Mouse (Mus musculus) thymus, adult 18-20 months (tissue): ENCODE measurements around the gene Rnase13.

Experiments used
- DNase-seq, 2 experiments: peaks; one replicate each; pipeline ENCODE4 v3.0.0; 2022; ENCODE audit warnings: mixed read lengths in 2 of 2

The Rnase13 gene

GRCm38 (mm10) chr14:51913062-51913959 is 9.3 kb downstream of the Rnase13 start:
- DNase-seq, result peak; percentile 94 to 95

DNA sequence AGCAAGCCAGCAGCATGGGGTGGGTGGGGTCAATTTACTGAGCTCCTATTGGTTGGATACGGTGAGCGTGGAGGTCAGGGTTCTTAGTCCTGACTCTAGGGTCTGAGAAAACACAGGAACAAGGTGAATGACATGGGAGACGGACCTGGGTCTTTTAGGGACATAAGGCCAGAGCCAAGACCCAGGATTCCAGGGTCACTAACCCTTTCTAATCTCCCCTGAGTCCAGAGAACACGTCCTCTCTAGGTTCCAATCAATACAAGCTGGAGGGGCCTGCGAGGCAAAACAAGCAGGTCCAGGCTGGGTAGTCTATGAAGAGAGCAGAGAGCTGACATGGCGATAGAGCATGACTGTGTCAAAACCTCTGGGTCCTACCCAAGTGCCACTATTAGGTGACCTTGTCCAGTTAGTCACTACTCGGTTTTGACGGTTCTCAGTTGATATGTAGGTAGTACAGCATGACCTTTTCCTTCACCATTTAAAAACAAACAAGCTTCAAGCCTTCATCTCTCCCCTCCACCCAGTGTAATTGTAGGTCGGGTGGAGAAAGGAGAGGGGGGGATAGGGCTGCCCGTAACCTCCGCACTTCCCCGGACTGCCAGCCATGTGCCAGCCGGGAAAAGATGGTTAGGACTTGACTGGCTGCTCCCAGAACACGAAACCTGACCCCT is 10.0 kb downstream of the Rnase13 start:
- no peak for DNase-seq

GRCm38 (mm10) chr14:51911301-51911700 is 11.3 kb downstream of the Rnase13 start:
- DNase-seq, result no peak

GRCm38 (mm10) chr14:51906102-51906501 is 16.5 kb downstream of the Rnase13 start:
- DNase-seq, result no peak

GRCm38 (mm10) chr14:51904706-51905105 is 17.9 kb downstream of the Rnase13 start:
- DNase-seq, result no peak

DNA sequence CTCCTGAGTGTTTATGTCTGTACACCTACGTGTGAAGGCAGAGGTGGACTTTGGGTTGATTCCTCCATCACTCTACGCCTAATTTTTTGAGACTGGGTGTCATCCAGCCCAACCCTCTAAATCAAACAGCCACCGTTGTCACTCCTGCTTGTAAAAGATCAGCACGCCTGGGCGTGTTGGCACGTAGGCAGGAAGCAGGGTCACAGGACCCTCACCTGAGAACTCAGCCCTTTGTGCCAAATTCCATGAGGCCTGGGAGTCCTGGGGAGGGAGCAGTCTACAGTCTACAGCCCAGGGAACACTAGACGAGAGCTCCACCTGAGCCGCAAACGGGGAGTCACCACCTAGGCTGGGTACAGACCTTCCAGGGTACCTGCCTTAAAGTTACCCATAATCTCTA is 18.8 kb downstream of the Rnase13 start:
- no peak for DNase-seq

DNA sequence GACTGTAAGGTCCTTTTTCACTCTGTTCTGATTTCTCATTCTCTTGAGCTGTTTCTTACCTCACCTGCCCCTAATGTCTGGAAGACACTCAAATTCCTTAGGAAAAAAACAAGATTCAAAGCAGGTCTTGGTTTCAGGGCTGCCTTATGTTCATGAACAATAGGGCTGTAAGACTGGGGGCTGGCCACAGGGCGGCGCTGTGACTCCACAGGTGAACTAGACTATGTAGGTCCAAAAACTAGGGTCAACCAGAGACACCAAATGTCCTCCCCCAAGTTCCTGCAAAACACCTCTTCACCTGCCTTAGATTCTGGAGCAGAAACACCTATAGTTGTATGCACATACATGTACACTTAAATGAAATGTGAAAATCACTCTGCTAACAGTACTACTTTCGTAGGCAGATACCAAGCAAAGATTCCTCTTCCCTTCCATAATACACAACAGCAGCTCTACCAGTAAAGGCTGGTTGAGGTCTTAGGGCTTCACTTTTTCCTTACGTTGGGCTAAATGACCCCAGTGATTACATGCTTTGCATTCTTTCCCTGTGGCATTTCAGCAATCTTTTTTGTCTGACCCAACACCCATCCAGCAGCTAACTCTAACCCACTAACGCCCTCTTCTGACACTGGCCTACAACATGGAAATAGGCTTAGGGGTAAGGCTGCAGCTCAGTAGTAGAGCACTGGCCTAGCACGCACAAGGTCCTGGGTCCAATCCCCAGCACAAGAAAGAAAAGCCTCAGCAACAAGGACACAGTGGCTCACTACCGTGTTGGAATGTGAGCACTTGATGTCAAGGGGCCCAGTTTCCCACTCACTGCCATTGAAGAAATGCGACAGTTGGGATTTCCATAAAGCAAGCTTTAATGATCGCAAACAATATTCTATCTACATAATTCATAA is 19.5 kb downstream of the Rnase13 start:
- peak; percentile 37 to 56 for DNase-seq

DNA sequence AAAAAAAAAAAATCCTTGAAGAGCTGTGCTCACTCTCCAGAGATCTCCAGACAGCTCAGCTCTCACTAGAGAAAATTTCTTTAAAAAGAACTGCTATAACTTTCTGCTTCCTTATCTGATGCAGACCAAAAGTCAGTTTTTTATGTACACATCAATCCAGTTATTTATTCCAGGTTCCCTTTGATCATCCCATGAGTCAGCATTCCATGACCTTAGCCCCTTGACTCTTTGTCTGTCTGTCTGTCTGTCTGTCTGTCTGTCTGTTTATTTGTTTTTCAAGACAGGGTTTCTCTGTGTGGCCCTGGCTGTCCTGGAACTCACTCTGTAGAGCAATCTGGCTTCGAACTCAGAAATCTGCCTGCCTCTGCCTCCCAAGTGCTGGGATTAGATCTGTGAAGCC is 23.2 kb downstream of the Rnase13 start:
- no peak for DNase-seq

DNA sequence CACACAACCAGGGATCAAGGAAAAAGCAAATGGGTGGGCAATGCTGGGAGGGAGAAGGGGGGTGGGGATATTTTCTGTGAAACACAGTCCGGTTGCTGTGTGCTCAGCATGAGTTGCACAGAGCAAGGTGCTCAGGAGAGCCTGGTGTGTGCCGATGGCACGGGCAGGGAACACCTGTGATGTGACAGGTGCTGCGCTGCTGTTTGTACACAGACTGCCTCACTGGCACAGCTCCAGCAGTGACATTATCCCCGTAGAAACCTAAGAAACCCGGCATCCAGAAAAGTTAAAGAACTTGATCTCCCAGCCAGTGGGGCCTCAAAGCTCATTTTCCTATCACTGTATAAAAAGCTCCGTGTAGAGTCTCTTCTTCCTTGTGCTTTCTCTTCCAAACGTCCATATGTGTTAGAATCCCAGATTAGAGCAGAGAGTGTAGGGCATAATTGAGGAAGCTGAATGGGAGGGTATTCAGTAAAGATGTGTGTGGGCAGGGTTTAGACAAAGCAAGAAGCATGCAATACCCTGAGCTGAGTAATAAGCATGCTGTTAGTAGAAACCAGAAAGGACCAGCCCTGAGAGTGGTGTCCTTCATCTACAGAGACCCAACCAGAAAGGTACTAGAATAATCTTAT is 25.9 kb downstream of the Rnase13 start:
- no peak for DNase-seq

DNA sequence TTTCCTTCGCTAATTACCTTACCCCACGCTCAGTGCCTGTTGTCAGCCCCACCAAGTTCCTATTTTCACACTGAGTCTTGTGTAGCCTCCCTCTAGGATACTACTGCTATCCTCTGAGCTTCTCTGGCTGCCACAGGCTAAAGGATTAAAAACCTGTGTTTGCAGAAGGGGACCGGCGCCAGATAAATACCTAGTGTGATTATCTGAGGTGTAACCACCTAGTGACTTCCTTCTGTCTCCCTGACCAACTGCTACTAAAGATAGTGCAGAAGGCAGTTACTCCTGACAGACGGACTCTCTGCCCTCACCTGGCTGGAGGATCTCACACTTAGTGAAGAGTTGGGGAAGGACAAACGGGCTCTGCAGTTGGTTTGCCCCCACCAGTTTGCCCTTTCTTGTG is 26.6 kb downstream of the Rnase13 start:
- no peak for DNase-seq

- no peak for DNase-seq
Observed at GRCm38 (mm10) chr14:51895071-51895470, 27.5 kb downstream of the Rnase13 start.

DNA sequence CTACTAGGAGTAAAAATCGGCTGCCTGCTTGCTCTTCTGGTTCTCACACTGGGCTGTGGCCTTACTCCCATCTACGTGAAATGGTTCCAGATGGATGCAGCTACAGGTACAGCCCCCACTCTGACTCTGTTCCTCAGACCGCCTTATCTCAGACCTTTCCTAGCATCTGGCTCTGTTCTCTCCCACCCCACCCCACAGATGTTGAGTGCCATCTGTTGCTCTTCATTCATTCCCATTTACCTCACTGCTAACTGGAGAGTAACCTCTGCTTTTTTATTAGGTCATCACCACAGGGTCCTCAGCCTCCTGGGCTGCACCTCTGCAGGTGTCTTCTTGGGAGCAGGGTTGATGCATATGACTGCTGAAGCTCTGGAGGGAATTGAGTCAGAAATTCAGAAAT is 28.8 kb downstream of the Rnase13 start:
- DNase-seq, result no peak

GRCm38 (mm10) chr14:51893094-51893794 is 29.3 kb downstream of the Rnase13 start:
- DNase-seq, result no peak

DNA sequence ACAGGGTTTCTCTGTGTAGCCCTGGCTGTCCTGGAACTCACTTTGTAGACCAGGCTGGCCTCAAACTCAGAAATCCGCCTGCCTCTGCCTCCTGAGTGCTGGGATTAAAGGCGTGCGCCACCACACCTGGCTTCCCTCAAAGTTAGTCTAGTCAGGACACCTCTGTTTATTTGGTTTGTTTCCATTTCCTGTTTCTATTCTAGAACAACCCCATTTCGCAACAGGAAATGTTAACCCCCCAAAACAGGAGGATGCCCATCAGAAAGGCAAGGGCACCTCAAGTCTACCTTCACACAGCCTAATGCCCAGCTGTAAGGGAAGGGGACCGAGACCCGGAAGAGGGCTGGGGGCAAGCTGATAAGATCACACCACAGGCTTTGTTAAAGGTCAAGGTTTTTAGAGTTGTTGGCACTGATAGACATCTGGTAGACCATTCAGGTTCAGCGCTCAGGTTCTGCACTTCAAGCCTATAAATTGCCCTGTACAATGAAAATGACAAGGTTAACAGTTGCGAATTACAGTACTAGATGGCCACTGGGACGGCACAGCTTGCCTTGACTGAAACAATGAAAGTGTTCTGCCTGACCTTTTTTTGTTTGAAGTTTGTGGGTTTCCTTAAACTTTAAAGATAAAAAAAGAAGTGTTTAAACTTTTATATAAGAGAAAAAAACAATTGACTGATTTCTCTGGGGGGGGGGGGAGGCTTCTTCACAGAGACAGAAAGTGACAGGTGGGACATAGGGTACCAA is 30.2 kb downstream of the Rnase13 start, which contains the start of gene Slc39a2:
Slc39a2 (plus strand) TSS at position 699 of the 749 bp plus-strand sequence.
- DNase-seq, result no peak

DNA sequence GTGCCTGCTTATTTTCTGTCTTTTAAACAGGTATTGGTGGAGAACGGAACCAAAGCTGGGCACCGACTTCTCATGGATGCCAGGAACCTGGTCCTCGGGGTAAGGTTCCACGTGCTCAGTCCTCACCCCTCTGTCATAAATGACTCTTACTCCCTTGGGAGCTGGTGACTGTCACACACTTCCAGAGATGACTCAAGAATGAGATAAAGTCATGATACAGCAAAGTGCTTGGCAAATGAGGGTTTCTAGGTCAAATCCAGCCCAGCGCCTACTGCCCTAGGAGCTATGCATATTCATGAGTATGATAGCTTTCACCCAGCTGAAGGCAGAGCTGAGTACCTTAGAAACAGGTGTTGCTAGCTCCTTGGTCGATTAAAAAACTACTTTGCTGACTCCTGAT is 32.7 kb downstream of the Rnase13 start:
- no peak for DNase-seq

DNA sequence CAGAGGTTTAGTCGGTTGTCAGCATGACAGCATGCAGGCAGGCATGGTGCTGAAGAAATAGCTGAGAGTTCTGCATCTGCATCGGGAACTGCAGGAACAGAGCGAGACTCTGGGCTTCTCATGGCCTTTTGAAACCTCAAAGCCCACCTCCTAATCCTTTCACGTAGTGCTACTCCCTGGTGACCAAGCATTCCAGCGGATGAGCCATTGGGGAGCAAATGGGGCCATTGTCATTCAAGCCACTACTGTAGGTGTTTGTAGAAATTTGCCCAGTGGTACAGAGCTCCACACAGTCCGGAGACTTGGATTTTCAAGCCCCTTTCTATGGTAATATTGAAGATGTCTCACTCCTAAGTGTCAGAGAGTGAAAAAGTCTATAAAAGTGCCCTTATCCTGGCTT is 36.5 kb downstream of the Rnase13 start:
- no peak for DNase-seq

- peak; percentile 88 to 94 for DNase-seq
Observed at GRCm38 (mm10) chr14:51884598-51885331, 37.8 kb downstream of the Rnase13 start, which contains the start of gene Mettl17. Mettl17 (plus strand) TSS chr14:51884842.

GRCm38 (mm10) chr14:51884031-51884544 is 38.5 kb downstream of the Rnase13 start:
- no peak for DNase-seq

- DNase-seq, result peak; percentile 47 to 77
Observed at GRCm38 (mm10) chr14:51883527-51884030, 39.0 kb downstream of the Rnase13 start.

DNA sequence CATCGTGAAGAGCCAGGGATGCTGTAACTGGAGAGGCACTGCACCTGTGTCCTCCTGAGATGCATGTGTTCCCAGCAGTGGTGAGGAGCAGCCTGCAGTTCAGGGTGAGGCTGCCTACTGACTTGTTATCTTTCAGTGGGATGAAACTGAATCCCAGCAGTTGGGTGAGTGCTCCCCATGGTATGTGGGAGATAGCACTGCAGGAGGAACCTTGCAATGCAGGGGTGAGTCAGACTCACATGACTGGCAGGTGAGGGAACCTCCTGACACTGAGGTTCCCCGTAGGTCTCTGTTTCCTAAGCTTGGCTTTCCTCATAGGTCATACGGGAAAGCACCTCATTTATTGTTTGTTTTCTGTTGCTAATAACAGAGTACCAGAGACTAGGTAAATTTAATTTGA is 45.1 kb downstream of the Rnase13 start:
- DNase-seq, result no peak
